Mouse (Mus musculus): Measurements from ENCODE around the gene Anp32a. TPM values are rescaled to one million over a fixed set of nuclear protein-coding genes. Genes with fewer than 3 reads are reported as not detected.

The Anp32a gene
- polyA plus RNA-seq, 1 experiment = 20.1 TPM

DNA sequence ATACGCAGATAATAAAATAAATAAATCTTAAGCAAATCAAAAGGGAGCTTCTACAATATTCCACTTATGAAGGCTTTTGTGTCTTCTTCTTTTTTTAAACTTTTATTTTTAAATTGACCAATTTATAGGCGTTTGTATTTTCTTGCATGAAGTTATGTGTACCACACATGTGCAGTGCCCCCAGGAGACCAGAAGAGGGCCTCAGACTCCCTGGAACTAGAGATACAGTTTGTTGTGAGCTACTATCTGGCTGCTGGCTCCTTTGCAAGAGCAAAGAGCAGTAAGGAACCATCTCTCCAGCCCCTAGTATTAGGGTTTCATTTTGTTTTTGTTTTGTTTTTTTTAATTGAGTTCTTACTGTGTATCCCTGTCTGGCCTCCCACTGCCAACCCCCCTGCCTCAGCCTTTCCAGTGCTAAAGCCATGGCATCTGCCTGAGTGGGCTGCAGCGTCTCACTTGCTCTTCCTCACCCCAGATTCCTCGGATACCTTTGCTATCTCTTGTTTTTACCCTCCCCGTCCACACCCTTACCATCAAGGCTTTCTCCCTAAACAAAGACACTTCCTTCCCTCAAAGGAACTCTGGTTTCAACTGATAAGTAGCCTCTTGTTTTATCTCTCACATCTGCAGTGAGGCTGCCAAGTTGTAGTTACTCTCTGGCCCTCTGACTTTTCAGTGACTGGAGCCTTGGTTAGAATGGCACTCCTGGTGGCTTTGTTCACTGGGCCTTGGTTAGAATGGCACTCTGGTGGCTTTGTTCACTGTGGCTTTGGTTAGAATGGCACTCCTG is 66.5 kb downstream of the Anp32a start:
- DNase-seq (ENCODE audit: low read depth) = no peak

DNA sequence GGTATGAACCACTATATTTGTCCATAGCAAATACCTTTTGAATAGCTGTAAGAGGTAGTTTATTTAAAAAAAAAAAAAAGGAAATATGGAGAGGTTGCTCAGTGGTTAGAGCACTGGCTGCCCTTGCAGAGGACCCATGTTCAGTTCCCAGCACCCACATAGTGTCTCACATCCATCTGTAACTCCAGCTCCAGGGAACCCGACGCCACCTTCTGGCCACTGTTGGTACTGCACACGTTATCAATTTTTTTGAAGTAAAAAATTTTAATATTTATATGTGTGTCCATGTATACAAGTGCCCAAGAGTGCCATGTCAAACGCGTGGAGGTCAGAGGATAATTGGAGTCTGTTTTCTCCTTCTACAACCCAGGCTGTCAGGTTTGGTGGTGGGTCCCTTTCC is 77.6 kb downstream of the Anp32a start:
- no peak for DNase-seq (ENCODE audit: low read depth)

DNA sequence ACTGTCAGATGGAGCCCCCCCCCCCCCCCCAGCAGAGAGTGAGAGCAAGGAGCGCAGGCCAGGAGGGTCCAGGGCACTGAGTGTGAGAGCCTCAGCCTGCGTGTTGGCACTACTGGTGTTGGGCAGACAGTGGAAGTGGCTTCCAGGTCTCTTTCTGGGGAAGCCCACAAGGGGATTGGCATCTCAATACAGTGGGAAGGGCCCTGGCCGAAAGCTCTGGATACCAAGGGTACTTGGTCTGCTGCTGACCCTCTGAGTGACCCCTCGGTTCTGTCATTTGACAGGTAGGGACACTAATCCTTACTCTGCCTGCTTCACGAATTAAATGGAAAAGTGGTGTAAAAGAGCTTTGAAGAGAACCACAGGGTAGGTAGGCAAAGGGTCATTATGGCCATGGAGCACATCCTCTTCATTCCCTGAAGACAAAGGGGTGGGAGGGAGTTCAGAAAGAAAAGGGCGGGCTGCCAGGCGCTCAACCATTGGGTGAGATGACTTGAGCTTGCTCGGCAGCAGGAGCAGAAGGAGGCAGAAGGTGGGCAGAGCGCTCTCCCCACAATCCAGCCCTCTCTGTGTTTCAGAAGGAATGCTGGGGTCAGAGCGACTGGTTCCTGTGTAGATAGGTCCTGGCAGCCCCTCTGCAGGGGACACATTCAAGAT is 79.3 kb downstream of the Anp32a start:
- no peak for DNase-seq (ENCODE audit: low read depth)

DNA sequence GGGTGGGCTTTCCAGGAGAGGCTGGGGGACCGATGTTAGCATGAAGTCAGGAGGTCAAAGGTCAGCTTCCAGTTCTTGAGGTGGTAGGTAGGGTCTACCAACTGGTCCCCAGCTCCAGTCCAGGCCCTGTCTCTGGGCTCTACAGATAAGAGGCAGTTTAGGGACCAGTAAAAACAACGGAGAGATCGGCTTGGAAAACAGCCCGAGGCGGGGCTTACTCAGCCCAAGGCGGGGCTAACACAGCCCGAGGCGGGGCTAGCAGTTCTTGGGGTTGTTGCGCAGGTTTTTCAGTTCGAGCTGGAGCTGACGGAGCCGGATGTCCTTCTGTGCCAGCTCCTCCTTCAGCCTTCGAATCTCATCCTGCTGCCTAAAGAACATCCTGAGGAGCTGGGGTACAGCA is 79.9 kb downstream of the Anp32a start:
- no peak for DNase-seq (ENCODE audit: low read depth)

DNA sequence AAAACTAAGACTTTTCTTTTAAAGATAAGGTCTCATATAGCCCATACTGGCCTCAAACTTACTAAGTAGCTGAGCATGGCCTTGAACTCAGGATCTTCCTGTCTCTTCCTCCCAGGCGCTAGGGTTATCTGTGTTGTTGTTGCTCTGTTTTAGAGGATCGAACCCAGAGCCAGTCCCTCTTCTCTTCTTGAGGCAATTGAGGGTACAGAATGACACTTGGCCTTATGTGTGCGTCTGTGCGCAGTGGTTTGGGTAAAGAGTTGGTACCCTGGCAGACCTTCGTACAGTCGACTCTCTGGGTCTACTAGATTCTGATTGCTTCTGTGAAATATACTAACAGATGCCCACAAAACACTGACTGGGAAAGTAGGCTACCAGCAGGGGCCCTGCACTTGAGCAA is 80.8 kb downstream of the Anp32a start:
- DNase-seq (ENCODE audit: low read depth) = no peak

DNA sequence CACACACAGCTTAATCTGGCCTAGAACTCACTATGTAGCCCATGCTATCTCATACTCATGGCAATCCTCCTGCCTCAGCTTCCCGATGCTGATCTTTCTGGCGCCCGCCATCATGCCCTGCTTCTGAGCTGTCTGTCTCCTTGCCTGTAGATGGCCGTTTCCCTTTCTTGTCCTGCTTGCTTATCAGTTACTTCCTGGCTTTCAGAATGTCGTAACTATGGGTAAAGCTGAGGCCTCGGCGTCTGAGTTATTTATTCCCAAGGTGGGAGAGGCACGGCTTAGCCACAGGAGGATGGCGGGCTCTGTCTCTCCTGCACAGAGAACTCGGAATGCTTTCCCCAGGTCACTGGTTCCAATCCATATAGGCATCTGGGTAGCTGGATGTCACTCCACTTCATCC is 81.8 kb downstream of the Anp32a start:
- DNase-seq (ENCODE audit: low read depth) = no peak

DNA sequence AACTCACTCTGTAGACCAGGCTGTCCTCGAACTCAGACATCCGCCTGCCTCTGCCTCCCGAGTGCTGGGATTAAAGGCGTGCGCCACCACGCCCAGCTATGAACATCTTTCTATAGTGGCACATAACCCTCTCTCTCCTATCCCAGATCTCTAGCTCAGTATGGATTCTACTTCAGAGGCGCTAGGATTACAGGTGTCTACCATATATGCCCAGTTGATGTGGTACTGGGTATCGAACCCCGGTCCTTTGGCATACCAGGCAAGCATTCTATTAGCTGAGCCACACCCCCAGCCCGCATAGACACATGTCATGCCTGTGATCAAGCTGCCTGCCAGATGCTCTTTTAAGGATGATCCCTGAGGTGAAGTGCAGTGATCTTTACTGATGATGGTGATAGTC is 82.8 kb downstream of the Anp32a start:
- no peak for DNase-seq (ENCODE audit: low read depth)

DNA sequence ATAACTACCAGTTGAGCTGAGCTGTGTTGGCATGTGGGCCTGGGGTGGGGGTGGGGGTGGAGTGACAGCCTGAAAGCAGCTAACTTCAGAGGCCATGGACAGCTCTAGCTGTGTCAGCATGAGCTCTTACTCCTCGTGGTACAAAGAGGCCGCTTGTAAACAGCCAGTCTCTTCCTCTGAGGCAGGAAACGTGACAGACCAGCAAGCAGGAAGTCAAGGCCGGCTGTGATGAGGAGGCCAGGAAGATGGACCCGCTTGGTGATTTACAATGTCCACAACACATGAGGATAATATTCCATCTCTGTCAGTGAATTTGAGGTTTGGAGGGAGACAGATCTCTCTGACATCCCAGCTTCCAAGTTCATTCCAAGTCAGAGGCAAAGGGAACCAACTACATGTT is 84.2 kb downstream of the Anp32a start:
- no peak for DNase-seq (ENCODE audit: low read depth)

DNA sequence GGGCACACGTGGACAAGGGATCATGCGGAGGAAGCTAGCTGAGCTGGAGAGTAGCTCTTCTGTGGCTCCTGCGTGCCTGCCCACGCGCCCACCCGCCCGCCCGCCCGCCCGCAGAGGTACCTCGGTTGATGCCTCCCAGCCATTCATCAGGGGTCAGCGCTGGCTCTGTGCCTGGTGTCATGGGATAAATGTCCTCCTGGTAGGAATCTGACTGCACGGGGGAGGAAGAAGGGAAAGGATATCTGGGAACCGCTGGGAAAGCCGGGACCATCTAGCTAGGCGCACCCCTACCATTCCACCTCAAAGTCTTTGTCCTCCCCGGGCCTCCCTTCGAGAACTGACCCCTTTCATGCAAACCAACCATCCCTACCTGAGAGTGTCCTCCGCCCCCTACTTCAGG is 84.9 kb downstream of the Anp32a start:
- DNase-seq (ENCODE audit: low read depth) = no peak

DNA sequence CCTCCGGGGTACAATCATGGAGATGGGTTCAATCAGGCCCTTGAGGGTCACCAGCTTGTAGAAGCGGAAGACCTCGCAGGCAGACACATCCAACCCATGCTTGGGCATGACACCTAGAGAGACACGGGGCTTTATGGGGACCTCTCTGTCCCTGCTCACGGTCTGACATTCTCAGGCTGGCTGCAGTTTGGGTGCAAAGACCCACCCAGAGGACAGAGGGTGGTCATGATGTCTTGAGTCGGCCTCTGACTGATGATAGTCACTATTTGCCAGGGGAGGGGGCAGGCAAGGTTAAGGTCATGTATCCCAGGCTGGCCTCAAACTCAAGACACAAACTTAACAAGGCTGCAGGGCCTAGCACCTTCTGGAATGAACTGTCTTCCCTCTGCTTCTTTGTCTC is 85.4 kb downstream of the Anp32a start:
- no peak for DNase-seq (ENCODE audit: low read depth)

DNA sequence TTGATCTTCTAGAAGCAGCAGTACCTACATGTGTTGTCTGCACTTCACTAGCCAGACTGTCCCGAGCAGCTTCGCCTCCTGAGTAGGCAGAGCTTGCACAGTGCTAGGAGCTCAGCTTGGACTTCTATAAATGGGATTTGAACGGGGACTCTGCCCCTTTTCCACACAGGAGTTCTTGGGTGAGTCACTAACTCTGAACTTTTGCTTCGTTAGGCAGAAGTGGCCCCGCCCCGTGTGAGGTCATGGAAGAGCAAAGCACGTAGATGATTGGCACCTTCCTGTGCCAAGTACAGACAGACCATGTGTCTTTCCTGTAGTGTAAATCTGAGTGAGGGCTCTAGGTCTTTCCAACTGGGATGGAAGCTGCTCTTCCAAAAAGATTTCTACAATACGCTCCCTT is 85.9 kb downstream of the Anp32a start:
- DNase-seq (ENCODE audit: low read depth) = no peak

Other genes starting within 250 kb of the Anp32a start
- gene Glce, start 218.6 kb upstream of the Anp32a start, polyA plus RNA-seq (2012; rRNA removed) = 6.8 and 9.4 TPM in 2 replicates
- 0.14 and 0.20 TPM in 2 replicates for gene Spesp1, start 59.1 kb upstream of the Anp32a start, polyA plus RNA-seq (2012; rRNA removed)
- 21.3 and 47.5 TPM in 2 replicates for gene Coro2b, start 195.8 kb downstream of the Anp32a start, polyA plus RNA-seq (2012; rRNA removed)